Mouse (Mus musculus) lung, embryonic 16.5 days (tissue): ENCODE measurements around the gene Dhrs4. TPM values are rescaled to one million over a fixed set of nuclear protein-coding genes. Genes with fewer than 3 reads are reported as not detected.

ENCODE experiments used
- ATAC-seq: fragments of 200-750 bp; cut with Nextera tagmentation; 2 replicates; pipeline ENCODE4 v1.8.0; 2017; ENCODE audit warnings: low read depth, mild to moderate bottlenecking, moderate library complexity
- H3K27ac ChIP-seq: fragments of 300-500 bp; sonication (generic); 2 replicates; pipeline ENCODE4 v1.5.1; 2014; ENCODE audit warnings: mild to moderate bottlenecking, control low read depth, low read length
- H3K27me3 ChIP-seq: fragments of 300-500 bp; sonication (generic); 2 replicates; pipeline ENCODE4 v1.6.1; 2014; ENCODE audit warnings: low read depth, low read length, mixed read lengths; ENCODE audit not compliant: control insufficient read depth, insufficient read depth
- H3K36me3 ChIP-seq: fragments of 300-500 bp; sonication (generic); 2 replicates; pipeline ENCODE4 v1.6.1; 2014; ENCODE audit warnings: low read length; ENCODE audit not compliant: control insufficient read depth, insufficient read depth
- H3K4me1 ChIP-seq: fragments of 300-500 bp; sonication (generic); replicated peaks from 2 replicates; pipeline ENCODE4 v1.6.1; 2014; ENCODE audit warnings: low read length, mixed read lengths; ENCODE audit not compliant: control insufficient read depth, insufficient read depth
- H3K4me2 ChIP-seq: fragments of 300-500 bp; sonication (generic); 2 replicates; pipeline ENCODE4 v1.6.1; 2014; ENCODE audit warnings: low read depth, low read length, control low read depth
- H3K4me3 ChIP-seq: fragments of 300-500 bp; sonication (generic); 2 replicates; pipeline ENCODE4 v1.5.1; 2014; ENCODE audit warnings: mild to moderate bottlenecking, low read length, control low read depth
- H3K9ac ChIP-seq: fragments of 300-500 bp; sonication (generic); 2 replicates; pipeline ENCODE4 v1.6.1; 2014; ENCODE audit warnings: low read length, control low read depth
- H3K9me3 ChIP-seq: fragments of 300-500 bp; sonication (generic); 2 replicates; pipeline ENCODE4 v1.6.1; 2016; ENCODE audit warnings: low read length; ENCODE audit not compliant: control insufficient read depth
- WGBS: fragments of 180-500 bp; shearing (Covaris S2); extraction: QIAGEN DNeasy Blood & Tissue Kit; methylation state at CpG from one replicate; pipeline ENCODE4 v1.1.7; 2014; 5-methylcytosine and 5-hydroxymethylcytosine counted together
- polyA plus RNA-seq: library from polyadenylated mRNA; unstranded; fragments of >200 nt; fragmentation: Nextera tagmentation; extraction: Ambion mirVana; gene quantifications from 2 replicates; pipeline ENCODE4 v1.2.1, GENCODE M21; 2015

The Dhrs4 gene
- polyA plus RNA-seq, 1 experiment from 2014 or later, result 106 TPM

- Histone ChIP-seq H3K4me2 (no peak overlapping the region), H3K9ac (no peak overlapping the region), H3K36me3 (no peaks in the 10 kb centered on the region), H3K27me3 (peaks cover 16% of the 10 kb centered on the region), H3K4me1 (peaks cover under 1% of the 10 kb centered on the region; the same call in 1 of the 2 replicates), H3K27ac (no peak overlapping the region), H3K4me3 (no peak overlapping the region), H3K9me3 (no peaks in the 10 kb centered on the region)
- no peak for ATAC-seq
- 79% methylated on average over 4 of the region's 4 CpGs for WGBS
Measured at GRCm38 (mm10) chr14:55515846-55516245, 37.3 kb downstream of the Dhrs4 start.

- Histone ChIP-seq H3K4me1 (peaks cover 3% of the 10 kb centered on the region; the same call in 1 of the 2 replicates), H3K9me3 (no peaks in the 10 kb centered on the region), H3K27ac (no peak overlapping the region), H3K4me3 (no peak overlapping the region), H3K27me3 (peaks cover 27% of the 10 kb centered on the region), H3K36me3 (no peaks in the 10 kb centered on the region), H3K4me2 (no peak overlapping the region), H3K9ac (no peak overlapping the region)
- no peak for ATAC-seq
- WGBS, result 44% methylated on average over 2 of the region's 2 CpGs
Measured at GRCm38 (mm10) chr14:55518897-55519296, 40.3 kb downstream of the Dhrs4 start.

- 61% methylated on average over 4 of the region's 4 CpGs for WGBS
- Histone ChIP-seq H3K4me3 (no peak overlapping the region), H3K4me1 (peaks cover 3% of the 10 kb centered on the region; the same call in 1 of the 2 replicates), H3K36me3 (no peaks in the 10 kb centered on the region), H3K9me3 (no peaks in the 10 kb centered on the region), H3K9ac (no peak overlapping the region), H3K27ac (no peak overlapping the region), H3K27me3 (peaks cover 30% of the 10 kb centered on the region), H3K4me2 (no peak overlapping the region)
- ATAC-seq, result no peak
Measured at GRCm38 (mm10) chr14:55519604-55520003, 41.0 kb downstream of the Dhrs4 start.

DNA sequence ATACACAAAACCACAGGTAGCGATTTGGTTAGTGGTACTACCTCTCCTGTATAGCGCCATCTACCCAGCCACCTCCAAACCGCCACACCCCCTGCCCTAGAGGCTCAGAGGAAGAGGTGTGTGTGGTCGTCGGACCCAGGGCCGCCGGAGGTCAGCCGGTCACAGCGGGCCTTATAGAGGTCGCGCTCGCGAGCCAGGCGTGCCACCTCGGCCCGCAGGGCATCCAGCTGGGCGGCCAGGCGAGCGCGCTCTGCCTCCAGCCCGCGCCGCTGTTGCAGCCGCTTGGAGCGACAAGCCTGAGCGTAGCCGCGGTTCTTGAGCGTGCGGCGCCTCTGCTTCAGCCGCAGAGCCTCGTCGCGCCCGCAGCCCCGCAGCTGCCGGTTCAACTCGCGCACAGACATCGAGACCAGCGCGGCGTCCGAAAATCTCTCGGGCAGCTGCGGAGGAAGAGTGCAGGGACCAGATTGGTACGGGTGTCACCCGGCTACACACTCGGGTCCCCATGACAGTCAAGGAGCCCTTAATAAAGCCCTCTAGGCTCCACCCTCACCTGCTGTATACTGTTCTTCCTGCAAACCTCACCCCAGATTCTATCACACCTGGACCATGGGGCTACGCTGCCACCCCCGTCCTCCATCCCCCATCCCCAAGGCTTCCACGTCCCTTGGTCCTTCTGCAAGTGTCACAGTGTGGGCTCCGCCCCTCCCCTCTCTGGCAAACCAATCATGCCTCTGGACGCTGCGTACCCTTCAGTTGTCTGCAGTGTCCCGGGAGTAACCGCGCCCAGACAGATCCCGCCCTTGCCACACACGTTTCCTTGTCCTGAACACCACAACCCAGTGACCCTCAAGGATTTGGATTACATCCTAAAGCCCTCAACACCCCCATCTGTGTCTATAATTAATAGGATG lies 42.1 kb downstream of the Dhrs4 start:
- under 1% methylated on average over 61 of the region's 61 CpGs for WGBS
- no peak overlapping the region for H3K27ac ChIP-seq

DNA sequence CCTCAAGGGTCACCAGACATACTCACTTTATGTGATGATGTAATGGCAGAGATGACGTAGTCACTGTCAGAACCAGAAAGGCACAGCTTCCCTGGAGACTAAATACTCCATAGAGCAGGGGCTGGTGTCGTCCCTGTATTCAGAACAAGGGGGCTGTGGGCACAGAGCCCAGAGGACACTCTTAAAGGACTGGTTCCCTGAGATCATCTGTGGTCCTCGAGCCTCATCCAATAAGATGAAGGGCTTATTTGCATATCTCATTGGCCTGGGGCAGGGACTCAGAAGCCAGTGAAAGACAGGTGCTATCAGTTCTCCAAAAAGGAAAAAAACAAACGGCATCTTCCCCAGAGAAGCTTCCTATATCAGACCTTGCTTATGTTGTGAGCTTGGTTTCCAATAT lies 45.5 kb downstream of the Dhrs4 start:
- WGBS, result 34% methylated on average over 4 of the region's 4 CpGs
- Histone ChIP-seq H3K4me1 (peaks cover 3% of the 10 kb centered on the region; the same call in 1 of the 2 replicates), H3K4me3 (no peak overlapping the region), H3K27me3 (peaks cover 27% of the 10 kb centered on the region), H3K36me3 (no peaks in the 10 kb centered on the region), H3K27ac (no peak overlapping the region), H3K9ac (no peak overlapping the region), H3K9me3 (no peaks in the 10 kb centered on the region), H3K4me2 (no peak overlapping the region)
- no peak for ATAC-seq

More for the DNA sequence above, 42.1 kb downstream of the Dhrs4 start:
- Histone ChIP-seq H3K36me3 (no peaks in the 10 kb centered on the region), H3K4me3 (peak overlapping the region; percentile 45), H3K4me1 (peaks cover 3% of the 10 kb centered on the region; the same call in 1 of the 2 replicates), H3K4me2 (peak overlapping the region; percentile 90), H3K9ac (peak overlapping the region; percentile 45), H3K27me3 (peaks cover 30% of the 10 kb centered on the region), H3K9me3 (no peaks in the 10 kb centered on the region)
- peak; percentile 72 for ATAC-seq

DNA sequence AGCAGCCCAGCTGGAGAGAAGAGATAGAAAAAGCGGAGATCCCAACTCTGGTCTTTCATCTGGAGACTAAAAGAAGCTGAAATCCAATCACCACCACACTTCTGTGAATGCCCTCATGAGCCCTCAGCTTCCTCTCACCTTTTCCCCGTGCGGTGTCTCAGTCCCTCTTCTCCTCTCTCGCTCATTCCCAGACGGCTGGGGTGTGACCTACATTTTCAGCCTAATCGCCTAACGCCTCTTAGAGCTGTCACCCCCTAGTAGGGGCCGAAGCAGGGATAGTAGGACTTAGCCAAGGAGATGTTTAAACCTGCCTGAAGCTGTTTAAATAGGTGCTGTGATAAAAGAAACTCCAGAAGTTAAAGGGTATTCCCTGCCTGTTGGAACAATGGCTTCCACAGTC lies 46.2 kb downstream of the Dhrs4 start, which contains the start of gene Nrl:
Nrl (minus strand) TSS at position 197 of the 400 bp plus-strand sequence.
- ATAC-seq, result no peak
- no peak within 1 kb of the TSS for H3K9ac ChIP-seq
- H3K4me1 ChIP-seq, result peaks cover 3% of the 10 kb centered on the region; the same call in 1 of the 2 replicates
- no peak within 1 kb of the TSS for H3K27ac ChIP-seq
- H3K36me3 ChIP-seq, result no peaks in the 10 kb centered on the region
- WGBS, result 7% methylated on average over 8 of the region's 8 CpGs
- H3K9me3 ChIP-seq, result no peaks in the 10 kb centered on the region
- H3K27me3 ChIP-seq, result peaks cover 23% of the 10 kb centered on the region
- no peak within 1 kb of the TSS for H3K4me2 ChIP-seq
- no peak within 1 kb of the TSS for H3K4me3 ChIP-seq

DNA sequence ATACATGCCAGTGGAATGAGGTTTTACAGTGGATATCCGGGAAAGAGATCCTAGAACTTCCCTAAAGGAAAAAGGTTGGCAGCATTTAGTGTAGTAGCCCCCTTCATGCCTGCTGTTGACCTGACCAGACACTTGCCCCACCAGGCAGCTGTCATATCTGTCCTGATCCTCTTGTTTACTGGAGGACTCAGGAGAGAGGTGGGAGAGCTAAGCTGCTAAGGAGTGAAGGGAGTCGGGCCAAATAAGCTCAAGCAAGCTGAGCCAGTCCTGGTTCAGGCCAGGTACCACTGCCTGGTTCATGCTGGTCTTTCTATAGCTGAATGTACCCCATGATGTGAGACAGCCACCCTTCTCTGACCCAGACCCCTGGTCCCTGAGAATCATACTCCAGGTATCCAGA lies 48.1 kb downstream of the Dhrs4 start:
- Histone ChIP-seq H3K27me3 (peaks cover 8% of the 10 kb centered on the region), H3K36me3 (no peaks in the 10 kb centered on the region), H3K9ac (no peak overlapping the region), H3K9me3 (no peaks in the 10 kb centered on the region), H3K4me2 (no peak overlapping the region), H3K27ac (no peak overlapping the region), H3K4me3 (no peak overlapping the region), H3K4me1 (no peaks in the 10 kb centered on the region)
- no peak for ATAC-seq
- 60% methylated on average over 2 of the region's 2 CpGs for WGBS

DNA sequence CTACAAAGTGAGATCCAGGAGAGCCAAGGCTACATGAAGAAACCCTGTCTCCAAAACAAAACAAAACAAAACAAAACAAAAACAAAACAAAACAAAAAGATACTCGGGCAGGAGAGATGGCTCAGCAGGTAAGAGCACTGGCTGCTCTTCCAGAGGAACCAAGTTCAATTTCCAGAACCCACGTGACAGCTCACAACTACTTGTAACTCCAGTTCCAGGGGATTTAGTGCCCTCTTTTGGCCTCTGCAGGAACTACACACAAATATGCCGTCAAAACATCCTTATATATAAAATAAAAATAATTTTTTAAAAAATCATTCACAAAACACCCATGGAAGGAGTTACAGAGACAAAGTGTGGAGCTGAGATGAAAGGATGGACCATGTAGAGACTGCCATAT lies 49.4 kb downstream of the Dhrs4 start:
- H3K36me3 ChIP-seq, result no peaks in the 10 kb centered on the region
- H3K9me3 ChIP-seq, result no peaks in the 10 kb centered on the region
- H3K4me3 ChIP-seq, result no peak overlapping the region
- H3K4me2 ChIP-seq, result no peak overlapping the region
- peaks cover 5% of the 10 kb centered on the region; the same call in 1 of the 2 replicates for H3K27me3 ChIP-seq
- no peak for ATAC-seq
- H3K27ac ChIP-seq, result no peak overlapping the region
- no peak overlapping the region for H3K9ac ChIP-seq
- no peaks in the 10 kb centered on the region for H3K4me1 ChIP-seq
- WGBS, result 22% methylated on average over 3 of the region's 3 CpGs

- H3K27me3 ChIP-seq, result no peaks in the 10 kb centered on the region
- H3K4me1 ChIP-seq, result peaks cover 7% of the 10 kb centered on the region
- no peak overlapping the region for H3K4me2 ChIP-seq
- ATAC-seq, result no peak
- H3K9ac ChIP-seq, result no peak overlapping the region
- H3K4me3 ChIP-seq, result no peak overlapping the region
- H3K9me3 ChIP-seq, result no peaks in the 10 kb centered on the region
- H3K36me3 ChIP-seq, result no peaks in the 10 kb centered on the region
- 37% methylated on average over 6 of the region's 6 CpGs for WGBS
- H3K27ac ChIP-seq, result no peak overlapping the region
Measured at GRCm38 (mm10) chr14:55536116-55536745, 57.7 kb downstream of the Dhrs4 start.
